Mouse (Mus musculus) erythroblast, embryonic 14.5 days (primary cell): ENCODE results near the gene Rpl36al. TPM values are rescaled to one million over a fixed set of nuclear protein-coding genes. Genes with fewer than 3 reads are reported as not detected.
A peak's percentile ranks its signal among the peaks of the same experiment; 100 is the strongest.
"Not testable (repeated sequence)": the region's sequence is repeated elsewhere in the genome, so short reads cannot be mapped to it uniquely, and the experiment has no call there.

Experiments used
- H3K27me3 ChIP-seq: 2 replicates; pipeline ENCODE4 v1.6.1; 2012; ENCODE audit warnings: inconsistent platforms; ENCODE audit not compliant: control insufficient read depth
- H3K36me3 ChIP-seq: 2 replicates; pipeline ENCODE4 v1.6.1; 2012; ENCODE audit warnings: mild to moderate bottlenecking, inconsistent platforms; ENCODE audit not compliant: control insufficient read depth
- H3K4me1 ChIP-seq: 2 replicates; pipeline ENCODE4 v1.6.1; 2012; ENCODE audit warnings: inconsistent platforms; ENCODE audit not compliant: control insufficient read depth
- H3K4me3 ChIP-seq: replicated peaks from 2 replicates; pipeline ENCODE3; 2012; ENCODE audit warnings: moderate library complexity, mild to moderate bottlenecking, inconsistent platforms
- H3K9me3 ChIP-seq: 2 replicates; pipeline ENCODE4 v1.6.1; 2012; ENCODE audit warnings: low read length, inconsistent platforms, mixed read lengths; ENCODE audit not compliant: control insufficient read depth
- GATA1 ChIP-seq: IDR thresholded peaks from 2 replicates; pipeline ENCODE4 v1.6.1; 2012; ENCODE audit warnings: low read length, inconsistent platforms, mixed read lengths
- TAL1 ChIP-seq: IDR thresholded peaks from 3 replicates; pipeline ENCODE4 v1.6.1; 2012; ENCODE audit warnings: low read length, inconsistent platforms, mixed read lengths
- polyA plus RNA-seq: library from polyadenylated mRNA; stranded (reverse); fragments of >175 nt; gene quantifications from 2 replicates; pipeline ENCODE4 v1.2.3, GENCODE M21; 2012

Rpl36al gene
- polyA plus RNA-seq, 1 experiment: 7.3 TPM

- Histone ChIP-seq H3K4me3 (no peak overlapping the region), H3K4me1 (peaks cover 31% of the 10 kb centered on the region), H3K36me3 (peaks cover 56% of the 10 kb centered on the region), H3K27me3 (no peaks in the 10 kb centered on the region), H3K9me3 (peaks cover 3% of the 10 kb centered on the region)
- TF ChIP-seq TAL1 (no peak), GATA1 (no peak)
Measured at GRCm38 (mm10) chr12:69181800-69182199, 2.1 kb downstream of the Rpl36al start.

DNA sequence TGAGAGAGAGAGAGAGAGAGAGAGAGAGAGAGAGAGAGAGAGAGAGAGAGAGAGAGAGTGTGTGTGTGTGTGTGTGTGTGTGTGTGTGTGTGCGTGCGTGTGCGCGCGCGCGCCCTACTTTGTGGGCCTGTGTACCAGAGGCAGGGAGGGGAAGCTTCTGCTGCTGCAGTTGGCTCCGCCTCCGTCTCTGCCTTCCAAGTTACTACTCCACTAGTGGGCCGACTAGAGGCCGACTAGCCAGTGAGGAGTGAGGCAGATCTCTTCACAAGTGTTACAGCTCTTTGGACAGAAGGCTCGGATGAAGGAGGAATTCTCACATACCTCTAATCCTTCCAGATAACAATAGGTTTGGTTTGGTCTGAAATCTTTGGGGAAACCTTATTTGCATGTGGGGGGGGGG is 4.5 kb downstream of the Rpl36al start:
- peaks cover 75% of the 10 kb centered on the region for H3K36me3 ChIP-seq
- peaks cover 3% of the 10 kb centered on the region for H3K9me3 ChIP-seq
- TF ChIP-seq TAL1 (no peak), GATA1 (no peak)
- H3K4me3 ChIP-seq: no peak overlapping the region
- H3K4me1 ChIP-seq: peaks cover 20% of the 10 kb centered on the region
- H3K27me3 ChIP-seq: no peaks in the 10 kb centered on the region

DNA sequence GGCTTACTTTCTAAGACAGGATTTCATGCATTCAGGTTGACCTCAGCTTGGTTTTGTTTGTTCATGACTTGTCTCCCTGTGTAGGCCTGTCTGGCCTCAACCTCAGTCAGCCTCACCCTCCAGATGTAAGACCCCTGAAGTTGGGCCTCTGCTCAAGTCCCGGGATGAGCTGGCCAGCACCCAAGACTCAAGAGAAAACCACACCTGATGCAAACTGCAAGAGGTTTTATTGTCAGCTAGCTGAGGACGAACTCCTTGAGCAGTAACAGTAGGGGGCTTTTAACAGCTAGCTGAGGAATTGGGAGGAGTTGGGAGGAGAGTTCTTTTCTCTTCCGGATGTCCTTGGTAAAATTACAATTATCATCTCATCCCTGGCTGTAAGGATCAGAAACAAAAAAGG is 6.4 kb downstream of the Rpl36al start:
- H3K36me3 ChIP-seq: peaks cover 93% of the 10 kb centered on the region
- H3K4me3 ChIP-seq: no peak overlapping the region
- peaks cover 3% of the 10 kb centered on the region for H3K9me3 ChIP-seq
- no peak for TF ChIP-seq GATA1
- no peak for TF ChIP-seq TAL1
- H3K27me3 ChIP-seq: no peaks in the 10 kb centered on the region
- H3K4me1 ChIP-seq: peaks cover 13% of the 10 kb centered on the region

- no peaks in the 10 kb centered on the region for H3K27me3 ChIP-seq
Measured at GRCm38 (mm10) chr12:69175975-69176374, 7.9 kb downstream of the Rpl36al start.

GRCm38 (mm10) chr12:69171307-69171706 is 12.6 kb downstream of the Rpl36al start:
- H3K4me1 ChIP-seq: peaks cover 44% of the 10 kb centered on the region
- H3K27me3 ChIP-seq: no peaks in the 10 kb centered on the region
- H3K36me3 ChIP-seq: peaks cover 60% of the 10 kb centered on the region
- H3K4me3 ChIP-seq: no peak overlapping the region
- TF ChIP-seq GATA1 (no peak), TAL1 (no peak)
- no peaks in the 10 kb centered on the region for H3K9me3 ChIP-seq

More at GRCm38 (mm10) chr12:69175975-69176374, 7.9 kb downstream of the Rpl36al start:
- Histone ChIP-seq H3K4me3 (no peak overlapping the region), H3K9me3 (peaks cover 3% of the 10 kb centered on the region), H3K36me3 (peaks cover 93% of the 10 kb centered on the region), H3K4me1 (peaks cover 12% of the 10 kb centered on the region)
- no peak for TF ChIP-seq GATA1
- TF ChIP-seq TAL1: no peak

DNA sequence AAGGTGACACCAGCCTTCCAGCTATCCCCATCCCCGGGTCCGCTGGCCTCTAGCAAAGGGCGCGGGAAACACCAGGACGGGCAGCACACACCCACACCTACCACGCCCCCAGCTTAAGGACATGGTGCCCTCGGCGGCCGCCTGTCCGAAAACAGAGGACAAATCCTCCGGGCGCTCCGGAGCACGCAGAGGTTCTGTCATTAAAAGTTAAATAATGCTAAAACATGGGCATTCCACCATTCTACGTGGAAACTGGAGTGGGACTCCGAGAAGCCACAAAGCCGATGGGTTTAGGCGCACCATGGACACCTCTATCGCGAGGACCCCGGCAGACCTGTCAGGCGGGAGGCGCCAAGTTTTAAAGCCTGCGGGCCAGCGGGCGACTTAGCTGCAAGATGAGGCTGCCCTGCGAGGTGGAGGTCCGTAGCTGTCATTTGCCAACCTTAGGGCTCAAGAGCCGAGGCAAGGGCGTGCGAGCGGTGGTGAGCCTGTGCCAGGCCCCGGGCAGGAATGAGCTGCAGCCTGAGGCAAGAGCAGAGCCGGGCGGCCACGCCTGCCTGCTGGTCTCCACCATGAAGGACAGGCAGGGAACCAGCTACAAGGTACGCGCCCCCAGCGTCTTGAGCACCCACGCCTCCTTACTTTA is 15.3 kb downstream of the Rpl36al start, which contains the start of gene Lrr1:
Lrr1 (plus strand) TSS at position 354 of the 646 bp plus-strand sequence.
- H3K9me3 ChIP-seq: no peaks in the 10 kb centered on the region
- TF ChIP-seq TAL1 (no peak), GATA1 (no peak)
- peaks cover 33% of the 10 kb centered on the region for H3K36me3 ChIP-seq
- H3K4me3 ChIP-seq: peak within 1 kb of the TSS; percentile 100
- peaks cover 60% of the 10 kb centered on the region for H3K4me1 ChIP-seq
- no peaks in the 10 kb centered on the region for H3K27me3 ChIP-seq

DNA sequence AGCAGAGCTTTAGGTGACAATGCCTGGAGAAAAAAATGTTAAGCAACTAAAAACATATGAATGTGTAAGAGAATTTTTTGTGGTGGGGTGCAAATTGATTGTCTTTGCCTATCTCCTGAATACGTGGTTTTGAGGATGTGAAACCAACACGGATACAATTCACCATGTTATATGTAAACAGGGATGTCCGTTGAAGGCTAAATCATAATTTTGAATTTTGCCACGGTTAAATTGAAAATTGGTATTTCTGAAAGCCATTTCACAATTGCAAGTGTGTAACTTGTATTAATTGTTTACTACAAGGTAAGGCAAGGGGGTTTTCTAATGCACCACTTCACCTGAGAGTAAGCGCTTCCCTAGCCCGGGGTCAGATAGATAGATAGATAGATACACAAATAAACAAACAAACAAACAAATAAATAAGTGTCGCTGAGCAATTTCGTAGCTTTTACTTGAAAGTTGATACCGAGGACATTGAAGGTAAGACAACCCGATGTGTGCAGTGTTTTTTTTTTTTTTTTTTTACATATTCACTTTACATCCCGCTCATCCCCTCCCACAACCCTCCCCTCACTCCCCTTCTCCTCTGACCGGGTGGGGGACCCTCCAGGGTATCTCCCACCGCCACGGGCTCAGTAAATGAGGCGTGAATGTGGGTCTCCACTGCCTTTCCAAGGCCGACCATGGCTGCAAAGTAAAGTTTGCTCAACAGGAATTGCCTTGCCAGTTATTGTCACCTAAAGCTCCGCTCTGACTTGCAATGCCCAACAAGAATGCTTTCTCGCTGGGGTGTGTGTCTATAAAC is 16.0 kb downstream of the Rpl36al start:
- H3K4me3 ChIP-seq: peak overlapping the region; percentile 100
- peaks cover 60% of the 10 kb centered on the region for H3K4me1 ChIP-seq
- TF ChIP-seq TAL1: no peak
- TF ChIP-seq GATA1: no peak

GRCm38 (mm10) chr12:69166861-69167581 is 16.9 kb downstream of the Rpl36al start:
- H3K4me3 ChIP-seq, H3K9me3 ChIP-seq, H3K27me3 ChIP-seq: not testable (repeated sequence)
- Histone ChIP-seq H3K36me3 (peaks cover 17% of the 10 kb centered on the region), H3K4me1 (peaks cover 60% of the 10 kb centered on the region)

More for the DNA sequence above, 16.0 kb downstream of the Rpl36al start:
- H3K36me3 ChIP-seq: peaks cover 26% of the 10 kb centered on the region
- no peaks in the 10 kb centered on the region for H3K9me3 ChIP-seq
- no peaks in the 10 kb centered on the region for H3K27me3 ChIP-seq

DNA sequence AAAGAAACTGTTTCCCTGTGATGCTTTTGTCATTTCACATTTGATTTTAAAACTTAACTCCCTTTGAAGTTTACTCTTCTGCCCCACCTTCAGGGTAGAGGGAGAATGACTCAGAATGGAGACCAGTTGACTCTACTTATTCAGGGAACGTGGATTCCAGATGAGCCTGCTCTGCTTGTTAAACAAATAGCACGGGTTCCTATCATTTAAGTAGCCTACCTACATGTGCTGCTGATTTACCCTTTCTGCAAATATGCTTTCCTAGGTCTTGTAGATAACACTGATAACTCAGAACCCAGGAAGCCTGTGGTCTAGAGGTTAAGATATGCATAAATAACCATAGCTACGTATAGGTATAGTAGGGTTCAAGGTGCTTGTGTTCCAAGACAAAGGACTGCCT is 19.0 kb downstream of the Rpl36al start:
- Histone ChIP-seq H3K27me3 (no peaks in the 10 kb centered on the region), H3K4me3 (no peak overlapping the region), H3K36me3 (no peaks in the 10 kb centered on the region), H3K4me1 (peaks cover 50% of the 10 kb centered on the region), H3K9me3 (no peaks in the 10 kb centered on the region)
- TF ChIP-seq TAL1: no peak
- no peak for TF ChIP-seq GATA1

DNA sequence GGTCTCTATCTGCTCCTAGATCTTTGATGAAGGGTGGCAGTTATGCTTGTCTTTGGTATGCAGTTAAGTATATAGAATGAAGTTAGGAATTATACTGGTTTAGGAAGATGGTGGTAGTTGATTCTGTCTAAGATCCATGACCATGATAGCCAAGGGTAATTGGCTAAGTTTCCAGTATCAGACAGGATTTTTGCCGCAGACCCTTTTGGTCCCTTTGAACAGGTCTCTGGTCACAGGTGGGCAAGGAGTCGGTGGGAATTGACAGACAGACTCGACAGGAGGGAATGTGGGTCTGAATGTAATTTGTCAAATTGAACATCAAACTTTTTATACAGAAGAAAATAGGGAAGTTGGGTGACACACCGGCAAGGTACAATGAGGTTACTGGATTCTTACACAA is 20.3 kb downstream of the Rpl36al start:
- not testable (repeated sequence) for H3K27me3 ChIP-seq, H3K36me3 ChIP-seq, H3K4me3 ChIP-seq, H3K9me3 ChIP-seq
- peaks cover 41% of the 10 kb centered on the region for H3K4me1 ChIP-seq

DNA sequence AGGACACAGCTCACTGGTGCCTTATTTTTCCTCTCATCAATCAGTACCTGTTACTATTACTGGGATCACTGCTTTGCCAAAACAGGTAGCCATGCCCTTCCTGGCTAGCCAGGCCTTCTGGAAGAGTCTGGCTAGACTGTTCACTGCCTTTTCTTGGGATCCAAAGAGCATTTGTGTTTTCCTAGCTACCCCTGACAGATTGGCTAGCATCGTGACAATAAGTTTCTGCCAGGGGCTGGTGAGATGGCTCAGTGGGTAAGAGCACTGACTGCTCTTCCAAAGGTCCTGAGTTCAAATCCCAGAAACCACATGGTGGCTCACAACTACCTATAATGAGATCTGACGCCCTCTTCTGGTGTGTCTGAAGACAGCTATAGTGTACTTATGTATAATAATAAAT is 23.2 kb downstream of the Rpl36al start:
- Histone ChIP-seq H3K36me3 (peaks cover 24% of the 10 kb centered on the region), H3K4me1 (peaks cover 43% of the 10 kb centered on the region)
- not testable (repeated sequence) for H3K4me3 ChIP-seq, H3K27me3 ChIP-seq, H3K9me3 ChIP-seq
